Mouse (Mus musculus): Measurements from ENCODE around the gene Dzip1.

DNA sequence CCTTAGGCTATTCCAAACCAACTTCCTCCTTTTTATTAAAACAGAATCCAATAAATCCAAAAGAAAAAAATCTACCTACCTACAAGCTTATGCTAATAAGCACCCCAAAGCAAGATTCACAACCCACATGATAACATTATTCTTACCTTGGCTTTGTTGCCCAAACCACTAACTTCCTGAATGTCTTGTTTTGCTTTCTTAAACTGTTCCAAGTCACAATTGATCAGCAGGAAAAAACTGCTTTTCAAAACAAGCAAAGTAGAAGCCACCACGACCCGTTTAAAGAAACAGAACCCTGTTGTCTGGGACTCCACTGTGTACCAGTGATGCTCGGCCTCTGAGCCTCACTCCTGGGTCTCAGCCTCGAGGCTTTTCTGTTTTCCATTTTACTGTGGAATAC, 60.4 kb downstream of the Dzip1 start:
- TF ChIP-seq CTCF (IDR thresholded peaks at IDR 0.05; ENCODE audit: extremely low read depth, insufficient read depth, insufficient read length, insufficient replicate concordance), result no peak
- no peak for TF ChIP-seq POLR2A (IDR thresholded peaks at IDR 0.05; ENCODE audit: low read depth, low read length)
